Mouse (Mus musculus) C2C12 (cell line): ENCODE measurements around the gene Olfr1242.

ENCODE experiments used
- CTCF ChIP-seq: IDR thresholded peaks from one replicate; pipeline ENCODE4 v1.5.1; 2011; ENCODE audit not compliant: control insufficient read depth, insufficient read depth, insufficient read length
- MAX ChIP-seq: IDR thresholded peaks from one replicate; pipeline ENCODE4 v1.6.1; 2011; ENCODE audit warnings: mild to moderate bottlenecking, control low read depth
- USF1 ChIP-seq: IDR thresholded peaks from one replicate; pipeline ENCODE4 v1.6.1; 2011; ENCODE audit warnings: low read depth, mild to moderate bottlenecking, control low read depth, moderate library complexity

DNA sequence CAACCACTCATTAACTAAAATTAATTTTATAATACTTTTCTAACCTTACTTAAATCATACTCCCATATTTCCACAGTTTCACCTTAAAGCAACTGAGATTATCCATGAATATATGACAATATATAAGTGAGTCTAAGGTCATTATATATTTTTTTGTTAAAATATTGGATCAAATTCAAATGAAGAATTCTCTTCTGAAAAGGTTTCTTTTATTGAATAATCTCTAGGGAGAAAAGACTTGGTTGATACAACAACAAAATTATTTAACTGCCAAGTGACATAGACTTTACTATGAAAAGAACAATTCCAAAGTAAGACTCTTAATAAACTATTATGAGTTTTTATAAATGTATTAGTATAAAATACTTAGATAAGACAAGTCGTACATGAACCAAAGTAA is 33.3 kb upstream of the Olfr1242 start, which contains the start of gene Olfr1243:
- TF ChIP-seq CTCF = no peak
- no peak for TF ChIP-seq MAX
- no peak for TF ChIP-seq USF1
